Mouse (Mus musculus) lung, embryonic 14.5 days (tissue): ENCODE measurements at regions not wholly inside any gene's neighbourhood (a gene's known extent, or its start where the extent isn't known, plus 50 kb on each side); places are given as distances from the start of the nearest gene placed in this dataset.

ENCODE experiments used
- ATAC-seq: fragments of 200-750 bp; cut with Nextera tagmentation; 2 replicates; pipeline ENCODE4 v1.8.0; 2017; ENCODE audit warnings: mild to moderate bottlenecking, moderate TSS enrichment, moderate library complexity; ENCODE audit not compliant: insufficient read depth
- DNase-seq: peaks from one replicate; pipeline ENCODE4 v3.0.0-alpha.2; 2015
- H3K27ac ChIP-seq: fragments of 300-500 bp; sonication (generic); 2 replicates; pipeline ENCODE4 v1.5.1; 2014; ENCODE audit warnings: low read depth, mild to moderate bottlenecking, moderate library complexity
- H3K27me3 ChIP-seq: fragments of 300-500 bp; sonication (generic); 2 replicates; pipeline ENCODE4 v1.6.1; 2014; ENCODE audit warnings: low read length, control low read depth; ENCODE audit not compliant: insufficient read depth
- H3K36me3 ChIP-seq: fragments of 300-500 bp; sonication (generic); 2 replicates; pipeline ENCODE4 v1.6.1; 2014; ENCODE audit warnings: control low read depth; ENCODE audit not compliant: insufficient read depth
- H3K4me1 ChIP-seq: fragments of 300-500 bp; sonication (generic); 2 replicates; pipeline ENCODE4 v1.6.1; 2014; ENCODE audit warnings: antibody characterized with exemption, control low read depth; ENCODE audit not compliant: insufficient read depth
- H3K4me2 ChIP-seq: fragments of 300-500 bp; sonication (generic); 2 replicates; pipeline ENCODE4 v1.6.1; 2014; ENCODE audit warnings: mild to moderate bottlenecking
- H3K4me3 ChIP-seq: fragments of 300-500 bp; sonication (generic); 2 replicates; pipeline ENCODE4 v1.5.1; 2014; ENCODE audit warnings: low read depth, low read length
- H3K9ac ChIP-seq: fragments of 300-500 bp; sonication (generic); 2 replicates; pipeline ENCODE4 v1.6.1; 2014
- H3K9me3 ChIP-seq: fragments of 300-500 bp; sonication (generic); 2 replicates; pipeline ENCODE4 v1.6.1; 2016; ENCODE audit warnings: low read depth, low read length, control low read depth
- CTCF ChIP-seq: IDR thresholded peaks from 2 replicates; pipeline ENCODE4 v1.5.1; 2016; ENCODE audit warnings: antibody characterized with exemption, low read depth
- WGBS: fragments of 180-500 bp; shearing (Covaris S2); extraction: QIAGEN DNeasy Blood & Tissue Kit; methylation state at CpG from one replicate; pipeline ENCODE4 v1.1.7; 2014; 5-methylcytosine and 5-hydroxymethylcytosine counted together

- Histone ChIP-seq H3K9me3 (no peaks in the 10 kb centered on the region), H3K4me2 (no peak overlapping the region), H3K9ac (no peak overlapping the region), H3K27me3 (no peaks in the 10 kb centered on the region), H3K36me3 (no peaks in the 10 kb centered on the region), H3K4me1 (no peaks in the 10 kb centered on the region), H3K4me3 (no peak overlapping the region), H3K27ac (no peak overlapping the region)
- DNase-seq (peak; percentile 42), ATAC-seq (no peak)
- no peak for TF ChIP-seq CTCF
- 52% methylated on average over 2 of the region's 2 CpGs for WGBS
These were observed 82.5 kb upstream of the Tmtc2 start for GRCm38 (mm10) chr10:105656788-105657187.

- H3K4me2 ChIP-seq, result no peak overlapping the region
- ATAC-seq (no peak), DNase-seq (no peak)
- H3K9ac ChIP-seq, result no peak overlapping the region
- no peaks in the 10 kb centered on the region for H3K9me3 ChIP-seq
- no peaks in the 10 kb centered on the region for H3K36me3 ChIP-seq
- H3K27me3 ChIP-seq, result no peaks in the 10 kb centered on the region
- WGBS, result 89% methylated on average over 2 of the region's 2 CpGs
- no peaks in the 10 kb centered on the region for H3K4me1 ChIP-seq
- no peak overlapping the region for H3K27ac ChIP-seq
- TF ChIP-seq CTCF, result no peak
- H3K4me3 ChIP-seq, result no peak overlapping the region
These were observed 78.2 kb upstream of the Tmtc2 start for GRCm38 (mm10) chr10:105652475-105652874.

GRCm38 (mm10) chr10:105639011-105639451, 64.8 kb upstream of the Tmtc2 start:
- DNase-seq (no peak), ATAC-seq (no peak)
- no peak for TF ChIP-seq CTCF
- Histone ChIP-seq H3K27ac (no peak overlapping the region), H3K4me3 (no peak overlapping the region), H3K4me1 (no peaks in the 10 kb centered on the region), H3K27me3 (no peaks in the 10 kb centered on the region), H3K9me3 (no peaks in the 10 kb centered on the region), H3K36me3 (no peaks in the 10 kb centered on the region), H3K4me2 (no peak overlapping the region), H3K9ac (no peak overlapping the region)
- 86% methylated on average over 9 of the region's 9 CpGs for WGBS

- no peak for ATAC-seq
- Histone ChIP-seq H3K4me3 (no peak overlapping the region), H3K9me3 (no peaks in the 10 kb centered on the region), H3K27me3 (no peaks in the 10 kb centered on the region), H3K4me2 (no peak overlapping the region), H3K9ac (no peak overlapping the region), H3K27ac (no peak overlapping the region), H3K36me3 (no peaks in the 10 kb centered on the region), H3K4me1 (no peaks in the 10 kb centered on the region)
- no peak for DNase-seq
- 80% methylated on average over 10 of the region's 10 CpGs for WGBS
- no peak for TF ChIP-seq CTCF
These were observed 64.2 kb upstream of the Tmtc2 start for GRCm38 (mm10) chr10:105638500-105638899.

GRCm38 (mm10) chr10:105626842-105627241, 52.6 kb upstream of the Tmtc2 start:
- ATAC-seq (no peak), DNase-seq (no peak)
- no peaks in the 10 kb centered on the region for H3K36me3 ChIP-seq
- TF ChIP-seq CTCF, result no peak
- no peak overlapping the region for H3K4me2 ChIP-seq
- WGBS, result 61% methylated on average over 3 of the region's 3 CpGs
- no peaks in the 10 kb centered on the region for H3K27me3 ChIP-seq
- H3K9ac ChIP-seq, result no peak overlapping the region
- no peak overlapping the region for H3K27ac ChIP-seq
- H3K4me3 ChIP-seq, result no peak overlapping the region
- no peaks in the 10 kb centered on the region for H3K4me1 ChIP-seq
- no peaks in the 10 kb centered on the region for H3K9me3 ChIP-seq

- ATAC-seq (no peak), DNase-seq (no peak)
- no peak overlapping the region for H3K27ac ChIP-seq
- no peaks in the 10 kb centered on the region for H3K36me3 ChIP-seq
- H3K4me1 ChIP-seq, result no peaks in the 10 kb centered on the region
- no peaks in the 10 kb centered on the region for H3K27me3 ChIP-seq
- H3K9me3 ChIP-seq, result no peaks in the 10 kb centered on the region
- H3K4me3 ChIP-seq, result no peak overlapping the region
- WGBS, result 82% methylated on average over 8 of the region's 8 CpGs
- TF ChIP-seq CTCF, result no peak
- H3K9ac ChIP-seq, result no peak overlapping the region
- H3K4me2 ChIP-seq, result no peak overlapping the region
These were observed 51.2 kb upstream of the Tmtc2 start for GRCm38 (mm10) chr10:105625324-105625950.
